Mouse (Mus musculus): Measurements from ENCODE around the gene Pisd. TPM values are rescaled to one million over a fixed set of nuclear protein-coding genes. Genes with fewer than 3 reads are reported as not detected.
"Not testable (repeated sequence)": the region's sequence is repeated elsewhere in the genome, so short reads cannot be mapped to it uniquely, and the experiment has no call there.

Gene Pisd
- polyA plus RNA-seq (2012; rRNA removed), result 89.6 and 90.7 TPM in 2 replicates

DNA sequence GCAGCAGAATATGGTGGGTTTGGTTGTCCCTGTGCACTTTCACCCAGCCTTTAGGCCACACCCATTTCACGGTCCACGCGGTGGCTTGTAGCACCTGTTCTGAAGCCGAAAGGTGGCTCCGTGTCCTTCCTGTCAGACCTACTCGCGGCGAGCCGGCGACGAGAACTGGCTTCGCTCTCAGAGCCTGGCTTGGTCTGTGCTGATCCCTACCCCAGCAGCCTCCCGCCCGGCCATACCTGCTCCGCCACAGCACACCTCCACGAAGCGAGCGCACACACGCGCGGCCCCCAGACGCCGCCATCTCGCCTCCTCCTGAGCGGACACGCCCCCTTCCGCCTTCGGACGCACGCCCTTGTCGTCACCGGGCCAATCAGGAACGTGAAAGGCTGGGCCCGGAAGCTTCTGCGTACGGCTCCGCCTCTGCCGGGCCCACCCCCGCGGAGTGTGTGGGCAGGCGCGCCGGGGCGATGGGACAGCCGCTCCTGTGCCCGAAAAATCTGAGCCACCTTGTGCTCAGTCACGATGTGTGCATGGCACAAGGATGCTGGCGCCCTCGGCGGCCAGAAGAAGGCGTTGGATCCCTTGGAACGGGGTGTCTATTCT, at the start of gene Pisd:
TSS of gene Pisd (minus strand) at position 334 of the 603 bp plus-strand sequence.
- TF ChIP-seq POLR2A (IDR thresholded peaks at IDR 0.05; ENCODE audit: borderline replicate concordance, extremely low read depth, low read depth, low read length) (peak; percentile 88), CTCF (IDR thresholded peaks at IDR 0.05; ENCODE audit: insufficient read depth, low read length) (0 out of 2 replicates have a peak, but pooled peaks have one; percentile 9)

DNA sequence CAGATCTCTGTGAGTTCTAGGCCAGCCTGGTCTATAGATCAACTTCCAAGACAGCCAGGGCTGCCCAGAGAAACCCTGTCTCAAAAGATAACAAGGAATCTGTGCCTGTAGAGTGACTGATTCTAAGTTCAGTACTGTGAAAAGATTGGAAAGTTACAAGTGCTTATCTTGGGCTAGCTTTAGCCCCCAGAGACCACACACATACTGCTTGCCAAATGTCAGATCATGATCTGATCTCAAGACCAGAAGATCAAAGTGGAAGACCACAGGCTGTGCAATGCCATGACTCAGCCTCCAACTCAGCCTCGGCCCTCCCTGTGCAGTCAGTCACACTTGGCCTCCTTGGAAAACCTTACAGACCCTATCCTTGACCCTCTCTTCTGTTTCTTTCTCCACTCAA, 49.1 kb upstream of the Pisd start:
- no peak for DNase-seq
- TF ChIP-seq POLR2A (IDR thresholded peaks at IDR 0.05; ENCODE audit: borderline replicate concordance, extremely low read depth, low read depth, low read length), result no peak
- no peak for TF ChIP-seq CTCF (IDR thresholded peaks at IDR 0.05; ENCODE audit: insufficient read depth, low read length)

More for the DNA sequence above, at the start of gene Pisd:
- H3K4me3 ChIP-seq (replicated peaks; ENCODE audit: extremely low read depth, low read depth, low read length), result peak within 1 kb of the TSS; percentile 90
- no peaks in the 10 kb centered on the region for H3K4me1 ChIP-seq (ENCODE audit: control insufficient read depth, insufficient read depth, low read length)
- WGBS, result under 1% methylated on average over 52 of the region's 52 CpGs
- DNase-seq, result peak; percentile 93

DNA sequence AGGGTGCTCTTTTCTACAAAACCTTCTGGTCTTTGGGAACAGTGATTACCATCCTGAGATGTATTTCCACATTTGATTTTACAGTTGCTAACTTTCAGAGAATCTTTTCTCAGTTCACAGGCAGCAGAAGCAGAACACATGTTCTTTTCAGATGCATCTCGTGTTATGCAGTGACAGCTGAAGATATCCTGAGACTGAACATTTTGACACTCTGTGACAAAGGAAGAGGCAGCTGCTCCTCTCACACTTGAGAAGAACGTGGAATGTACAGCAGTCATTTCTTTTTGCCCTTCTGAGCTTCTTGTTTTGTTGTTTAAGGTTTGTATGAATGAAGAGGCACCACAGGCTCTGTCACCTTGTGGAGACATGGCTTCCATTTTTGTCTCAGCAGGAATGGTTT, 44.6 kb upstream of the Pisd start:
- 81% methylated on average over 2 of the region's 2 CpGs for WGBS
- no peaks in the 10 kb centered on the region for H3K4me1 ChIP-seq (ENCODE audit: control insufficient read depth, insufficient read depth, low read length)
- TF ChIP-seq POLR2A (IDR thresholded peaks at IDR 0.05; ENCODE audit: borderline replicate concordance, extremely low read depth, low read depth, low read length) (no peak), CTCF (IDR thresholded peaks at IDR 0.05; ENCODE audit: insufficient read depth, low read length) (no peak)
- DNase-seq, result no peak
- no peak overlapping the region for H3K4me3 ChIP-seq (replicated peaks; ENCODE audit: extremely low read depth, low read depth, low read length)

More for the DNA sequence above, 49.1 kb upstream of the Pisd start:
- WGBS, result 60% methylated on average over 1 of the region's 1 CpGs
- Histone ChIP-seq H3K4me1 (ENCODE audit: control insufficient read depth, insufficient read depth, low read length) (no peaks in the 10 kb centered on the region), H3K4me3 (replicated peaks; ENCODE audit: extremely low read depth, low read depth, low read length) (no peak overlapping the region)

DNA sequence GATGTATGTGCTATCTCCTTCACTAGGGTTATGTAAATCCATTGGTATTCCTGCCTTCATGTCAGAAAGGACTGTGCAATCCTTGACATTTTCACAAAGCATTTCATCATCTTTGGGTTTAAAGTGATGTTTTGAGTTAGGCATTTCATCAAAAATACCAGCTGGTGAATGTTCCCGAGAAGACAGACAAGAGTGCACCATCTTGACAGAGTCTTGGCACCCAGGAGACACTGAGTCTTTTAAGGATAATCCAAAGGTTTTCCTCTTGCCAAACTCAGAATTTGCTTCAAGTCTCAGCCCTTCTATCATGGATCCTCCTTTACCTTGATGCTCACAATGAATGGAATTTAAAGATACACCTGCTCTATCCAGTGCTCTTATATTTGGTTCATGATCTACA, 43.3 kb upstream of the Pisd start:
- not testable (repeated sequence) for H3K4me3 ChIP-seq (replicated peaks; ENCODE audit: extremely low read depth, low read depth, low read length); DNase-seq; H3K4me1 ChIP-seq (ENCODE audit: control insufficient read depth, insufficient read depth, low read length)
- WGBS, result 76% methylated on average over 1 of the region's 1 CpGs

DNA sequence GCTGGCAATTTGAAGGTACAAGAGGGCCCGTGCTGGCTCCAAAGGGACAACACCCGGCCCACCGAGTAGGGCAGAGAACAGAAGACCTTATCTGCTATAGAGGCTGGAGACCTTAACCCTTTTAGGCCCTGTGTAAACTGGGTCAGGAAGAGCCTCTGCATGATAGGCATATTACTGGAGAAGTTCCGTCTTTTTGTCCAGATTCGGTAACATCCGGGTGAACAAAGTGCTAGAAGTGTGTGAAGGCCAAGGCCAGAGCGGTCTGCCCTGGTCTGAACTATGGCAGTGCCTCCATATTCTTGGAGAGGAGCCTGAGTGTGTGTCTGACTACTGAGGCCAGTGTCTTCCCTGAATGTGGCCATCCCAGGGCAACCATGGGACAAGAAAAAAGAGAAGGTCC, 41.6 kb upstream of the Pisd start, which contains the start of gene Gm20671:
TSS of gene Gm20671 (minus strand) at position 101 of the 400 bp plus-strand sequence.
- TF ChIP-seq POLR2A (IDR thresholded peaks at IDR 0.05; ENCODE audit: borderline replicate concordance, extremely low read depth, low read depth, low read length) (no peak), CTCF (IDR thresholded peaks at IDR 0.05; ENCODE audit: insufficient read depth, low read length) (no peak)
- Histone ChIP-seq H3K4me3 (replicated peaks; ENCODE audit: extremely low read depth, low read depth, low read length) (no peak within 1 kb of the TSS), H3K4me1 (ENCODE audit: control insufficient read depth, insufficient read depth, low read length) (no peaks in the 10 kb centered on the region)
- 92% methylated on average over 7 of the region's 7 CpGs for WGBS
- no peak for DNase-seq

DNA sequence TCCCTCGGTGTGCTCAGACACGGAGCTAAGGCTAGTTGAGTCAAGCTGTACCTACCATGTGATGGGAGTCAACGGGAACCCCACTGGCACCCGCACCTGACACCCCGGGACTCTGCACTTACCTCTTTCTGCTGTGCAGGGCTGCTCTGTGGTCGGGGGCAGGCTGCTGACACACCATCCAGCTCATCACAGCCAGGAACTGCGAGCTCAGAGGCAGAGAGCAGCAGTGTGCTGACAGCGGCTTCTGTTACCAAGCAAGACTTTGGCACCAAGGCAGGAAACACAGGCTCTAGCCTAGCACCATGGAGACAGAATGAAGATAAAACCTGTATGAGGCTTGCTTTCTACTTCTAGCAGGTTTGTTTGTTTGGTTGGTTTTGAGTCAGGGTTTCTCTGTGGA, 35.0 kb upstream of the Pisd start:
- WGBS, result 93% methylated on average over 8 of the region's 8 CpGs
- TF ChIP-seq POLR2A (IDR thresholded peaks at IDR 0.05; ENCODE audit: borderline replicate concordance, extremely low read depth, low read depth, low read length), result no peak
- TF ChIP-seq CTCF (IDR thresholded peaks at IDR 0.05; ENCODE audit: insufficient read depth, low read length), result no peak
- no peaks in the 10 kb centered on the region for H3K4me1 ChIP-seq (ENCODE audit: control insufficient read depth, insufficient read depth, low read length)
- H3K4me3 ChIP-seq (replicated peaks; ENCODE audit: extremely low read depth, low read depth, low read length), result no peak overlapping the region
- no peak for DNase-seq

DNA sequence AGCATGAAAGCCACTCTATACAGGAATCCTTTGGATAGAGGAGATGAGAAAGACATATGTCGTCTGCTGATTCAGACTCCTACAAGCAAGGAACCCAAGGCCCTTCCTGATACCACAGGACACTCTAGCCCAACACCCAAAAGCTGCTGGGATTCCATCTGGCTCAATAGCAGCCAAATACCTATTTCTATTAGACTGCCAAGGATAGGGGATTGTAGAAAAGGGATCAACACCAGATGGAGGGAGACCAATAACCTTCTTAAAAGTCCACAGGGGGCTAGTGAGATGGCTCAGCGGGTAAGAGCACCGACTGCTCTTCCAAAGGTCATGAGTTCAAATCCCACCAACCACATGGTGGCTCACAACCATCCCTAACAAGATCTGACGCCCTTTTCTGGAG, 29.9 kb upstream of the Pisd start:
- DNase-seq, result no peak
- WGBS, result 96% methylated on average over 4 of the region's 4 CpGs
- Histone ChIP-seq H3K4me3 (replicated peaks; ENCODE audit: extremely low read depth, low read depth, low read length) (no peak overlapping the region), H3K4me1 (ENCODE audit: control insufficient read depth, insufficient read depth, low read length) (no peaks in the 10 kb centered on the region)
- TF ChIP-seq POLR2A (IDR thresholded peaks at IDR 0.05; ENCODE audit: borderline replicate concordance, extremely low read depth, low read depth, low read length), result no peak
- no peak for TF ChIP-seq CTCF (IDR thresholded peaks at IDR 0.05; ENCODE audit: insufficient read depth, low read length)

DNA sequence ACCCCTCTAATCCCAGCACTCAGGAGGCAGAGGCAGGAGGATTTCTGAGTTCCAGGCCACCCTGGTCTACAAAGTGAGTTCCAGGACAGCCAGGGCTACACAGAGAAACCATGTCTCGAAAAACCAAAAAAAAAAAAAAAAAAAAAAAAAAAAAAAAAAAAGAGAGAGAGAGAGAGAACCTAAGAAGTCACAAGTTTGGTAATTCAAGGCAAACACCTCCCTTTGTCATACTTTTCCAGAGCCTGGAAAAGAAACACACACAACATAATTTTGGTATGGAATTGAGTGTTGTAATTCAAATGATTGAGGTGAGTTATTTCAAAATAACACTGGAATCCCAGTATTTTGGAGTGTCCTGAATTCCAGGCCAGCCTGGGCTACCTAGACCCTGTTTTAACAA, 1.0 kb upstream of the Pisd start:
- H3K4me1 ChIP-seq (ENCODE audit: control insufficient read depth, insufficient read depth, low read length); DNase-seq; H3K4me3 ChIP-seq (replicated peaks; ENCODE audit: extremely low read depth, low read depth, low read length): not testable (repeated sequence)
- 75% methylated on average over 1 of the region's 1 CpGs for WGBS

DNA sequence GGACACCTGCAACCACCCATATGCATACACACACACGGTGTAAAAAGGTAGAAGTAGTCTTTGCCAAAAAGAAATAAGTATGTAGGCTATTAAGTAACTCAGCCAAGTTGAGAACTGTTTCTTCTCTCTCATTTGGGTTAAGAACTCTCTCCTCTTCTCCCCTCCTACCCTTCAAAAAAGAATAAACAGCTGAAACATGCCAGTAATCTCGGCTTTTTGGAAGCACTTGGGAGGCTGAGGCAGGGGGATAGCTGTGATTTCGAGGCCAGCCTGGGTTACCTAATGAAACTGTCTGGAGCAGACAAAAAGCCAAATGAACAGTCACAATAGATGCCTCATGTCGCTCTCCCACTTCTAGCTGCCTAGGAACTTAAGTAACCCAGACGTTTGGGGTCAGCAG, 720 bp downstream of the Pisd start:
- no peak overlapping the region for H3K4me3 ChIP-seq (replicated peaks; ENCODE audit: extremely low read depth, low read depth, low read length)
- 16% methylated on average over 5 of the region's 5 CpGs for WGBS
- DNase-seq, result no peak
- TF ChIP-seq POLR2A (IDR thresholded peaks at IDR 0.05; ENCODE audit: borderline replicate concordance, extremely low read depth, low read depth, low read length), result no peak
- TF ChIP-seq CTCF (IDR thresholded peaks at IDR 0.05; ENCODE audit: insufficient read depth, low read length), result no peak
- H3K4me1 ChIP-seq (ENCODE audit: control insufficient read depth, insufficient read depth, low read length), result no peaks in the 10 kb centered on the region

DNA sequence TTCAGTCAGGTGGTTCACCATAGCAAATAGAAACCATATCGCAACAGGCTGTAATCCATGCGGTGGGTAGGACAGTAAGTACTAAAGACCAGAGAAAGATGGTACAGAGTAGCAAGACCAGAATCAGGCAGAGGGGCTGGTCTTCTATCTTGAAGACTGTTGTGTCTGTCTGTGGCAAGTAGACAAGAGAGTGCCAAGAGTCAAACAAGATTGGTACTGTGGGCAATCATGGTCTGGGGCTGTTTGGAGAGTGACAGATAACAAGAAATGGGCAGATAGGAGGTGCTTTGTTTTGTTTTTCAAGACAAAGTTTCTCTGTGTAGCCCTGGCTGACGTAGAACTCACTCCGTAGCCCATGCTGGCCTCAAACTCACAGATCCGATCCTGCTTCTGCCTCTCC, 3.9 kb downstream of the Pisd start:
- TF ChIP-seq POLR2A (IDR thresholded peaks at IDR 0.05; ENCODE audit: borderline replicate concordance, extremely low read depth, low read depth, low read length), result no peak
- TF ChIP-seq CTCF (IDR thresholded peaks at IDR 0.05; ENCODE audit: insufficient read depth, low read length), result no peak
- 97% methylated on average over 5 of the region's 5 CpGs for WGBS
- Histone ChIP-seq H3K4me3 (replicated peaks; ENCODE audit: extremely low read depth, low read depth, low read length) (no peak overlapping the region), H3K4me1 (ENCODE audit: control insufficient read depth, insufficient read depth, low read length) (no peaks in the 10 kb centered on the region)
- DNase-seq, result no peak

Data from lung, adult 2 months (tissue).